Mouse (Mus musculus) central nervous system, embryonic 11.5 days (tissue): Measurements from ENCODE around the gene Hist1h2af. TPM values are rescaled to one million over a fixed set of nuclear protein-coding genes. Genes with fewer than 3 reads are reported as not detected.

Source experiments
- polyA plus RNA-seq: library from polyadenylated mRNA; depleted of rRNA; stranded (reverse); fragments of >200 nt; gene quantifications from 2 replicates; pipeline ENCODE4 v1.2.3, GENCODE M21; 2012; rRNA removed

Hist1h2af gene
- 189 and 273 TPM in 2 replicates for polyA plus RNA-seq

GRCm38 (mm10) chr13:23533560-23534367 is at the start of gene Hist1h2af:
Gene Hist1h2af, plus strand, starts transcription at chr13:23533906.

GRCm38 (mm10) chr13:23488400-23489322 is 45.0 kb upstream of the Hist1h2af start, which contains the start of gene Btn2a2:
Gene Btn2a2, minus strand, starts transcription at chr13:23488857.

GRCm38 (mm10) chr13:23530901-23531875 is 2.5 kb upstream of the Hist1h2af start, which contains the start of gene Hist1h4h:
Gene Hist1h4h, plus strand, starts transcription at chr13:23531050.

GRCm38 (mm10) chr13:23535137-23536075 is 1.7 kb downstream of the Hist1h2af start, which contains the start of gene Hist1h3g:
Gene Hist1h3g, plus strand, starts transcription at chr13:23535422.

GRCm38 (mm10) chr13:23542999-23543607 is 9.4 kb downstream of the Hist1h2af start, which contains the start of gene Hist1h2bh:
Gene Hist1h2bh, minus strand, starts transcription at chr13:23543392.

GRCm38 (mm10) chr13:23543965-23544786 is 10.5 kb downstream of the Hist1h2af start, which contains the start of gene Hist1h3f:
Gene Hist1h3f, plus strand, starts transcription at chr13:23544052.

GRCm38 (mm10) chr13:23551146-23551834 is 17.6 kb downstream of the Hist1h2af start, which contains the start of gene Hist1h4f:
Gene Hist1h4f, minus strand, starts transcription at chr13:23551648.

GRCm38 (mm10) chr13:23552962-23553361 is 19.3 kb downstream of the Hist1h2af start, which contains the start of gene Hist1h1d:
Gene Hist1h1d, plus strand, starts transcription at chr13:23553262.

GRCm38 (mm10) chr13:23561883-23562659 is 28.4 kb downstream of the Hist1h2af start, which contains the start of gene Hist1h3e:
Gene Hist1h3e, minus strand, starts transcription at chr13:23562369.

GRCm38 (mm10) chr13:23571022-23571503 is 37.4 kb downstream of the Hist1h2af start, which contains the start of the genes Hist1h2ae and Hist1h2bg:
Gene Hist1h2ae, minus strand, starts transcription at chr13:23571220.
Gene Hist1h2bg, plus strand, starts transcription at chr13:23571396.

GRCm38 (mm10) chr13:23573898-23574524 is 40.3 kb downstream of the Hist1h2af start, which contains the start of the genes Hist1h2bf and Hist1h2ad:
Gene Hist1h2bf, minus strand, starts transcription at chr13:23574196.
Gene Hist1h2ad, plus strand, starts transcription at chr13:23574381.

GRCm38 (mm10) chr13:23575271-23575851 is 41.7 kb downstream of the Hist1h2af start, which contains the start of gene Hist1h3d:
Gene Hist1h3d, plus strand, starts transcription at chr13:23575763.

GRCm38 (mm10) chr13:23581408-23582218 is 47.9 kb downstream of the Hist1h2af start, which contains the start of gene Hist1h4d:
Gene Hist1h4d, plus strand, starts transcription at chr13:23581598.

